Mouse (Mus musculus) urinary bladder, adult 2 months (tissue): ENCODE measurements around the gene Zbp1. TPM values are rescaled to one million over a fixed set of nuclear protein-coding genes. Genes with fewer than 3 reads are reported as not detected.

ENCODE experiments used
- DNase-seq: peaks from one replicate; pipeline ENCODE4 v3.0.0; 2022; ENCODE audit warnings: low spot score
- polyA plus RNA-seq: library from polyadenylated mRNA; depleted of rRNA; stranded (reverse); fragments of >200 nt; gene quantifications from 2 replicates; pipeline ENCODE4 v1.2.3, GENCODE M21; 2012

Gene Zbp1
- polyA plus RNA-seq, 1 experiment, result 11.3 TPM

DNA sequence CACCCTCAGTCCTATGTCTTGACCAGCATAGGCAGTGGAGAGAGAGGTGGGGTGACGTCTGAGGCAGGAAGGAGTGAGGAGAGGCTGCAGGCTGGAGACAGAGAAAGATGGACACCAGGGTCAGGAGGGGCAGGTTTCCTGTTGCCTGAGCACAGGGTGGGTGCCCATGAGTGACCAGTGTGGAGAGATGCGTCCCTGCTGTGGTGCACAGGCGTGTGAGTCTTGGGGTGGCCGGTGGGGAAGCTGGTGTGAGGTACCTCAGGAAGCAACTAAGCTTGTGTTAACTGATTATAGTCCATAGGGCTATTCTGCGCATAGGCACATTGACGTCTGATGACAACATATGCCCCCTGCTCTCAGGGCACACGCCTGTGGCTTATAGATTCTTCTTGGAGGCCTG is 39.7 kb downstream of the Zbp1 start:
- no peak for DNase-seq

DNA sequence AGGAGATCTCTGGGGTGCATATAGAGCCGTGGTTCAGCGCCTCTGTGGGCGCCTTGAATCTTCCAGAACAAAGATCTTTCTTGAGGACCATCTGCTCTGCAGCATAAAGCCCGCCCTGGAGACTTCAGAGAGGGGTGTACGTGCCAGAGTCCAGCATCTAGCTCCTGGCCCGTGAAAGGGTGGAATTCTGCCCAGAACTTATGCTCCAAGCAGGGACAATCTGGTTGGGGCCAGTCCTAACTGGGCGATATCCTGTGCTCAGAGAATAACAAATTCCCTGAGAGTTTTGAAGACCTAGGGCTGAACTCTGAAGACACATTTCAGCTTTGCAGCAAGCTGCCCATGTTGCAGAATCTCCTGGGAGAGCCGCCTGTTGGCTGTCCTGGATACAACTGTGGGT is 40.8 kb downstream of the Zbp1 start:
- no peak for DNase-seq

DNA sequence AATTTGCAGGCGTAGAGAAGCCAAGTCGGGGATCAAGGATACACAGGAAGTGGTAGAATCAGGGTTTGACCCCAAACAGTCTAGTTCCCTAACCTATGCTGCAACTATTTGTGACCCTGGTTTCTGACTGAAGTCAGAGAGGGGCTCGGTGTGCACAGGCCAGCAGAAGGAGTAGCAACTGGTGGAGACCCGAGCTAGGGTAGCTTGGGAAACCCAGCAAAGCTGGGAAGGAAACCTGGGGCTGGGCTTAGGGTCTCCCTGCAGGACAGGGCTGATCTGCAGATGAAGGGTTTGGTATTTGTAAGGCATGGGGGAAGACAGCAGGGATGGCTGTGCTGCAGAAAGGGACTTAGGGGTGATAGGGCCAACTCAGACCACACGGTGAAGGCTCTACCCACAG is 41.2 kb downstream of the Zbp1 start:
- DNase-seq, result no peak

DNA sequence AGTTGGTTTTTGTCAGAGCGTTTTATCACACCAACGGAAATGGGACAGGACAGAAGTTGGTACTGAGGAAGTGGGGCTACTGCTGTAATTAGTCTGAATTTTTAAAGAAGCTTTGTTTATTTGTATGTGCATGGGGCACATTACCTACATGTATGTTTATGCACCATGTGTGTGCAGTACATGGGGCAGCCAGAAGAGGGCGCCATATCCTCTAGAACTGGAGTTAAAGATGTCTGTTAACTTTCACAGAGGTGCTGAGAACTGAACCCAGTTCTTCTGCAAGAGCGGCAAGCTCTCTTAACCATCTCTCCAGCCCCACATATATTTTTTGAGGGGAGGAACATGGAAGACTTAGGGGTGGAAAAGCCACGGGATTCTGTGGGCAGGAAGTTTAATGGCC is 43.0 kb downstream of the Zbp1 start:
- no peak for DNase-seq

DNA sequence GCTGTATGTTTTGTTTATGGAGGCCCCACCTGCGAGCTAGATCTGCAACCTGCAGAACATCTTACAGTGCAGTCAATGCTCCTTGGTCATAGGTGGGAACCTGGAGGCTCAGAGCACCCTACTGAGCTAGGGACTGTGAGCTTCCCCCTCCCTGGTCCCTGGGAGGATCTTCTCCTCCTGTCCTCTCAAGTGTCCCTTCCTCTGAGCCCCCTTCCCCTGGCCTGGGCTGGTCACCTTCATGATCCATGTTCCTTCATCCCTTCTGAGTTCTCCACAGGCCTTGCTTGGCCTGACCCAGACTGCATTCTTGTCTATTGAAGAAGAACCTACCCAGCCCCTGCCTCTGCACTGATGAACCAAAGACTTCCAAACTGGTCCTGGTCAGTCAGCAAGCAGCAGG is 44.2 kb downstream of the Zbp1 start:
- DNase-seq, result no peak

DNA sequence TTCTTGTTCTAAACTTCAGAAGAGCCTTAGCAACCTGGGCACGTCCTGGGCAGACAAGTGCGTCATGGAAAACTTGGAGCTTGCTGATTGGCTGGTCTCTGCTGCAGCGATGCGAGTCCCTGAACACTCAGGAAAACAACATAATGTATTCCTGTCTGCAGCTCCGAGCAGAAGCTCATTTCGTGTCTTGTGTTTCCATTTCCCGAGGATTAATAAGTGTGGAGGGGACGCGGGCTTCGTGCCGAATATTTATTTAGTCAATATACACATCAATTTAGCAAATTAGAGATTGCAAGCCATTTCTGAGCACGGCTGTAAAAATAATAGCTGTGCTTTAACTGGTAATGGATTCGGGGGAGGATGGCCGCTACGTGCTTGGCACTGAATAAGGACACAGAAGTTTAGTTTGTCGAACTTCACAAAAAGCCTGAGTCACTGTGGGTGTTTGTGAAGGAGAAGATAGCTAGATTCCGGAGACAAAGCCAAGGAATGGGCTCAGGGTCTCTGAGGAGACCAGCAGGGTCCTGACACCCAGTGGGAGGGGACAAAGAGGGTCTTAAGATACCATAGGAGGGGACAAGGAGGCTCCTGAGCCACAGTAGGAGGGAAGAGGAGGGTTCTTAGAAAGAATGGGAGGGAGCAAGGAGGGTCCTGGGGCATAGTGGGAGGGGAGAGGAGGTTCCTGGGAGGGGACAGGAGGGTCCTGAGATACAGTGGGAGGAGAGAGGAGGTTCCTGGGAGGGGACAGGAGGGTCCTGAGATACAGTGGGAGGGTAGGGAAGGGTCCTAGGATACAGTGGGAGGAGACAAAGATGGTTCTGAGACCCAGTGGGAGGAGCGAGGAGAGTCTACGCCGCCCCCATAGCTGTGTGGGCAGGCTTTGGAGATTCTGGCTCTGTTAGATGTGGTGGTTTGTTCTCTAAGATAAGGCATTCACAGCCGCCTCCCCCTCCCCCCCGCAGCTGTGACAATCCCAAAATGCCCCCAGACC is 44.9 kb downstream of the Zbp1 start:
- no peak for DNase-seq

DNA sequence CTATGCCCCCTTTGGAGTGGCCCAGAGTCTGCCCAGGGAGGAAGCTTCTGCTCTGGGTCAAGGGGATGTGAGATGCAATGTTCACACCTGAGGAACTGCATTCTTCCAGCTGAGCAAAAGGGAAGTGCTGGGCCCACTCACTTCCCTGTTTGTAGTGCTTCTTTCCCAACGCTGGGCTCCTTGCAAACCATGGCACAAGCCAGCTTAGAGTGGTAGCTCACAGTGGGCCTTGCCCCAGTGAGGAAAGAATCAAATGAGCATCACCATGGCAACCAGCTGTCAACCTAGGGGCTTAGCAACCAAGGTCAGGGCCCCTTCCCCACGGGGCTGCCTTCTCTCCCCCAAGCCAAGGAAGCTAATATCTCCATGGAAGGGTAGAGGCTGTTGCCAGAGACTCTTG is 45.7 kb downstream of the Zbp1 start:
- no peak for DNase-seq

DNA sequence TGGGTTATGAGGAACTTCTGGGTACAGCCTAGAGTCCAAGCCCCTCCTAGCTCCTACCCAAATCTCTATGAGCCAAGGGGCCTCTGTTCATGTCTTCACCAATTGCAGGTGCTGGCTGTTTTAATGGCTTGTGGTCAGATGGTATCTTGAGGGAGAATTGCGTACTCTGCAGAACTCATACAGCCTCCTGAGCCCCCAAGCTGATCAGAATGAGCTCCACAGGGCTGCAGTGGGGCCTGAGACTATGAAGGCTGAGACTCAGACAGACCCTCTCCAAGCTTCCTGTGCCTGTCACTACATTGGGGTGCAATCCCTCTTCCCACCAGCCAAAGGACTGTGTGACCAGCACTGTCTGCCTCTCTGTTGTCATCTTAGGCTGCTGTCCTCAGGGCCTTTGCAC is 46.3 kb downstream of the Zbp1 start:
- no peak for DNase-seq

DNA sequence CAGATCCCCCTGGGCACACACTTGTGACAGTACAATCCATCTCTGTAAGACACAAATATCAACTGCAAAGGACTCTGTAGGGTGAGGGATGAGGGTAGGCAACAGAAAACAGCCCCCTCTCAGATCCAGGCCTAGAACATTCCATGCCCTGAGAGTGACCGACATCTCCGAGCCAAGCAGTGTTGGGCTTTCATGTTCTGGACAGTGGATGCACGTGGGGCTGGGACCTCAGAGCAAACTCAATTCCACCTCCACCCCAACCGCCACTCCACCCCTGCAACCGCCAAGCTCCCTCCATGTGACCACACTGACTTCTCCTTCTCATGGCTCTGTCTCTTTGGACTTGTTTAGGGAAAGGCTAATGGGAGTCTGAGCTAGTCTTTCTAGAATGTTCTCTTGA is 46.8 kb downstream of the Zbp1 start:
- DNase-seq, result no peak

DNA sequence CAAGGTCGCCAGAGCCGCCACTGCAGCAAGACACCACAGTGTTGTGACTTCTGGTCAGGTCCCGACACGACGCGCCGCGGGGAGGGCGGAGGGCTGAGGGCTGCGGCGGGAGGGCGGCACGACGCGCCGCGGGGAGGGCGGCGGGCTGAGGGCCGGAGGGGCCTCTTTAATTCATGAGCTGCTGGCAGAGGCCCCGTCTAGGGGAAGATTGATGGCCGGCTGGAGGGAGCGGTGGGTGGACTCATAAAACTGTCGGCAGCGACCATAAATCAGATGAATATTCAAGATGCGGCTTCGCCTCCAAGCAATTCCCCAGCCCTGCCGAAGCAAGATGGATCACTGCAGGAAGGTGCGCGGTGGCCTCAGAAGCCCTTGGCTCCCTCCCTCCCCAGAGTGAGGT is 47.3 kb downstream of the Zbp1 start:
- DNase-seq, result peak; percentile 62

DNA sequence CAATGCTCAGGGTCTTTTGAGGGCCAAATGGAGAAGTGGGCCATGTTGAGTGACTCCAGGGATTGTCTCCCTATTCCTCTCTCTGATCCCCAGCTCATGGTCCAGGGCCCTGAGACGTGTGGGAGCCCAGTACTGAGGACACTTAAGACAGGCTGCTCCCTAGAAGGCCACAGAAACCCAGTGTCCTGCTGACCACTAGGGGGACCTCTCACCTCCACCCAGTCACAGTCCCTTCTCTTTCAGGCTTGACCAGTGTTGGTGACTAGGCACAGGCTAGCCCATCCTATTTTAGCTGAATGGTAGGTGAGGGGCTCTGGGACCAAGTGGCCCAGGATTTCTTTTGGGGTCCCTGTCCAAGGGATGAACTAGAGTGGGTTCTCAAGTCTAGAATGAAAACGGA is 48.0 kb downstream of the Zbp1 start:
- DNase-seq, result peak; percentile 19

DNA sequence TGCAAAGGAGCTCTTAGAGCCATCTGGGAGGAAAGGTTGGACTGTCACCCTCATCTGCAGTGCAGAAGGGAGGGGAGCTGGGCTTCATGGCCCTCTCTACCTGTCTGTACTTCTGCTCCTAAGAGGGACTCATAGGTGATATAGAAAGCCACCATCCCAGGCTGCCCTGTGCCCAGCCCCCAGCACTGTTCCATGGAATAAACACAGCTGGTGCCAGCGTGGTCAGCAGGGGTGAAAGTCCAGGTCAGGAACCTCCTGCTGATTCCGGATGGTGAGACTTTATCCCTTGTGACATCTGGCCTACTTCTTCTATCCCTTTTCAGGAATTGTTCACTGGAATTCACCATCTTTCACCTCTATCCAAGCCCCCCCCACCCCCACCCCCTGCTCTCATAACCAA is 48.6 kb downstream of the Zbp1 start:
- DNase-seq, result peak; percentile 9

DNA sequence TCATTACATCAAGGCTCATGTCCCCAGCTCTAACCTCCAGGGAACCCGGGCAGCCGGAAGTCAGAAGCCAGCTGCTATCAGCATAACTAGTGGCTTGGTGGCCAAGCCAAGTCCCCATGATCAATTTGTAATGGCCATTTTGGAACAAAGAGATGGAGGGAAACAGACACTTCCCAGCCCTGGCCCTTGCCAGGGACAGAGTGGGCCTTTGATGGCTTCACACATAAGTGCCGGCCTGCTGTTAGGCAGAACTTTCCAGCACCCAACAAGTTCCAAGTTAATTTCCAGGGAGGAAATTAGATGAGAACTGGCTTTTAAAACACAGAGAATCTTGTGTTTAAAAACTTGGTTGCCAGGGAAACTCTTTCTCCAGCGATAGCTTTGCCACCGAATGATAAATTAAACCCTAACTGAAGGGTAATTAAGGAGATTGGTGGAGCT is 50.3 kb downstream of the Zbp1 start:
- no peak for DNase-seq

DNA sequence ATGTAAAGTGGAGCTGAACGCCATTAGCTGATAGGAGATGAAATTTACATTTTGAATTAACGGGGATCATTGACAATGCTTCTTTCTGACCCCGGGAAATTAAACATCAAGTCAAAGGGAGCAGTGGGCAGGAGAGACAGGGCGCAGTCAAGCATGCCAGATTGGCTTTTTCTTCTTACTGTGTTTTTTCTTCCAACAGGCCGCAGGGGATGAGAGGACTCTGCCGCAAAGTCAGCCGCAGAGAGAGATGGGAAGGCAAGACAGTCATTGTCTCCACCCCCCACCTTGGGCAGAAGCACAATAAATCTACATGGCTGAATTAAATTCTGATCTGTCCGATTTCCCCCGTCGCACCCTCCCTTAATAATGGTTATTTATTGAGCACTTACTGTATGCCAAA is 53.4 kb downstream of the Zbp1 start:
- no peak for DNase-seq

DNA sequence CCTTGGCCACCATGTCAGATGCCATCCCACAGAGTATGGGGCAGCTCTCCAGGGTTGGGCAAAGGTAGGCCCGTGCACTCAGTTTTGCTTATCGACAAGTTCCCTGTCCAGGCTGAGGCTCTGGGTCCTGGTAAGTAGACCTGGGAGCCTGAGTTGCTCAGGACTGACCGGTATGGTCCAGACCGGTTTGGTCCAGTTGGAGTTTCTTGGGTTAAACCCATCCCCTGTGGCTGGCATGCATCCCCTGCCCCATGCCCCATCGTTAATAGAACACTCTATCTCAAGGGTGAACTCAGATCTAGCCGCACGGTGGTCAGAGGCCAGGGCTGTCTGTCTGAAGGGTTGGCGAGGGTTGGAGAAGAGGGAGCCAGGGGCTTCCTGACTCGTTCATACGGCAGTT is 53.8 kb downstream of the Zbp1 start:
- no peak for DNase-seq

DNA sequence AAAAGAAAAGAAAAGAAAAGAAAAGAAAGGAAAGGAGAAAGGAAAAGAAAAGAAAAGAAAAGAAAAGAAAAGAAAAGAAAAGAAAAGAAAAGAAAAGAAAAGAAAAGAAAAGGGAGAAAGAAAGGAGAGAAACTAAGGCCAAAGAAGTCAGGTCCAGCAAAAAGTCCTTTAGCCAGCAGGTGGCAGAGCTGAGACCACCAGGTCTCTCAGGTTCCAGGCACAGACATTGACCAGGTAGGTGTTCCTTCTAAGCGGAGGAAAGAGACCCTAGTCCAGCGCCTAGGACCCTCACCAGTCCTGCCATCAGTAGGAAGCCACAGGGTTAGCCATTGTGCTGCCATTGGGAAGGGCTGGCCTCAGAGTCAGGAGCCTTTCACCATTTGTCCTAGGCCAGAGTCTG is 54.4 kb downstream of the Zbp1 start:
- no peak for DNase-seq

DNA sequence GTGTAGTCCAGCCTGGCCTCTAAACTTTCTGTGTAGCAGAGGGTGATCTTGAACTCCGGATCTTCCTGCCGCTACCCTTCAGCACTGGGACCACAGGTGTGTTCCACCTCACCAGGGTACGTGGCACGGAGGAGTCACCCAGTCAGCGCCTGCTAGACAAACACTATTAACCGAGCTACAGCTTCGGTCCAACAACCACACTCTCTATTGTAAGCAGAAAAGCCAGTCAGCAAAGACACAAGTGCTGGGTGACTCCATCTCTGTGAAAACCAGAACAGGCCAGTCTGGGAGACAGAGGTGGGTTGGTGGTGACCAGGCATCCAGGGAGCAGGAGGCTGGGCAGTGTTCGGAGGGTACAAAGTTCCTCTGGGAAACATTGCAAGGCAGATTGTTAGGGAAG is 55.3 kb downstream of the Zbp1 start:
- no peak for DNase-seq

DNA sequence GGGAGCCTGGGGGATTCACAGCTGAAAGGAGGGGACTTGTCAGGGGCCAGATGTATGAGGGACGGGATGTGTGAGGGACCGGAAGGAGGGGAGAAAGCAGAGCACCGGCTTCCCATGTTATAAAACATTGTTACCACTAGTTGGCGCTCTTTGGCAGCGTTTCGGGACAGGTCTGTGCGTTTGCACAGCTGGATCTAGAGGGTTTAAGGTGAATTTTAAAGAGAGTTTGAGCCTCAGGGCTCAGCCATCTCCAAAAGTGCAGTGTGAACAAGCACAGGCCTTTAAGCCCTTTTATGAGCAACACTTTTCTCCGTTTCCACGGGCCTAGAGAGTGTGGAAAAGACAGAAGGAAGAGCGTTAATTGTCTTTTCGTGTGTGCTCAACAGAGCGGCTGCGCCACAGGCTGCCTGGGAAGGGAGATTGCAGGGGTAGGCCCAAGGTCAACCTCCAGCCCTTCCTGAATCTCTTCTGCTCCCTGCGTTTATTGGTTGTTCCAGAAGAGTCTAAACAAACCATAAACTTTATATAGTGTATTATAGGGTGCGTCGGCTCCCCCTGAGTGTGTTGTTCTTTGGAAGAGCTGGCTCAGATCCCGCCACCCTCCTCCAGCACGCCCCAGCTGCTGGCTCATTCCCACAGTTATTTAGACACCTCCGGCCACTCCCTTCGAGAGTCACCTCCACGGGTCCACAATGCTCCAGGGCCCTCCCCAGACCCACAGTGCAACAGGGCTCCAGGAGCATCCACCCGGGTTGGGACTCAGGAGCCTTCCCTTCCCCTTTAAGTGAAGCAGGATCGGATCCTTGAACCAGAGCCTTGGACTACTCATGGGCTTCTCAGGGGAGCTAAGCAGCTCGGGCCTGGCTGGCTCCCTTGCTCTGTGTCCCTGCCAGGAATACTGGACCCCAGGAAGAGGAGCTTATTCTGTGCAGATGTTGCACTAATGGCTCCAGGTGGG is 59.1 kb downstream of the Zbp1 start:
- no peak for DNase-seq

DNA sequence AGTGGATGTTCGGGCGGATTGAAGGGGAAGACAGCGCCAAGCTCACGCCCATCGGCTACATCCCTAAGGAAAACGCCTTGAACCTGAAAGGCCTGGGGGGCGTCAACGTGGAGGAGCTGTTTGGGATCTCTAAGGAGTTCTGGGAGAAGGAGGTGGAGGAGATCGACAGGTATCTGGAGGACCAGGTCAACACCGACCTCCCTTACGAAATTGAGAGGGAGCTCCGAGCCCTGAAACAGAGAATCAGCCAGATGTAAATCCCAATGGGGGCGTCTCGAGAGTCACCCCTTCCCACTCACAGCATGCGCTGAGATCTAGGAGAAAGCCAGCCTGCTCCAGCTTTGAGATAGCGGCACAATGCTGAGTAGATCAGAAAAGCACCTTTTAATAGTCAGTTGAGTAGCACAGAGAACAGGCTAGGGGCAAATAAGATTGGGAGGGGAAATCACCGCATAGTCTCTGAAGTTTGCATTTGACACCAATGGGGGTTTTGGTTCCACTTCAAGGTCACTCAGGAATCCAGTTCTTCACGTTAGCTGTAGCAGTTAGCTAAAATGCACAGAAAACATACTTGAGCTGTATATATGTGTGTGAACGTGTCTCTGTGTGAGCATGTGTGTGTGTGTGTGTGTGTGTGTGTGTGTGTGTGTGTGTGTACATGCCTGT is 60.2 kb downstream of the Zbp1 start:
- no peak for DNase-seq

DNA sequence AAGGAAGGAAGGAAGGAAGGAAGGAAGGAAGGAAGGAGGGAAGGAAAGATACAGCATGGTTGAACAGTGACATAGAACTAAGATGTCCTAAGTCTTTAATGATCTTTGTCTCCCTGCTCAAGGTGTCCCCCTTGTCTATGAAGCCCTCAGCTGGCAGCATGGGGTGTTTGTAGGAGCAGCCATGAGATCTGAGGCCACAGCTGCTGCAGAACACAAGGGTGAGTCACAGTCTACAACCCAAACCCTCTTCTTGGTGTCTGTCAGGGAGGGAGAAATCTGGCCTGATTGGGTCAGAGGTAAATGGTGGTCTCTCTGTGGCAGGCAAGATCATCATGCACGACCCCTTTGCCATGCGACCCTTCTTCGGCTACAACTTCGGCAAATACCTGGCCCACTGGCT is 60.9 kb downstream of the Zbp1 start:
- DNase-seq, result no peak

DNA sequence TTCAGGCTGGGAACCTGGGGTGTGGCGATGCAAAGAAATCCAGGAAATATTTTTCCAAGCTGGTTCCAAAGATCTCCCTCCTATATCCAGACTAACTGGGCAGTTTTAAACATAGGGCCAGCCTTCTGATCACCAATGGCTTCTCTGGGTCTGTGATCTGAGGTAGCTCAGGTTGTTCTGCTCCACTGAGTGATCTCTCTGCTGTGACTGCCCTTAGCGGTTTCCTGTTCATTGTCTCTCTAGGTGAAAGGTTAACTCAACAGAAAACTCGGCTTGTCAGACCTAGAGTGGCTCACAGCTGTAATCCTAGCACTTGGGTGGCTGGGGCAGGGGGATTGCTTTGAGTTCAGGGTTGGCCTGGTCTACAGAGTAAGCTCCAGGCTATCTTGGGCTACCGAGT is 61.3 kb downstream of the Zbp1 start:
- no peak for DNase-seq

DNA sequence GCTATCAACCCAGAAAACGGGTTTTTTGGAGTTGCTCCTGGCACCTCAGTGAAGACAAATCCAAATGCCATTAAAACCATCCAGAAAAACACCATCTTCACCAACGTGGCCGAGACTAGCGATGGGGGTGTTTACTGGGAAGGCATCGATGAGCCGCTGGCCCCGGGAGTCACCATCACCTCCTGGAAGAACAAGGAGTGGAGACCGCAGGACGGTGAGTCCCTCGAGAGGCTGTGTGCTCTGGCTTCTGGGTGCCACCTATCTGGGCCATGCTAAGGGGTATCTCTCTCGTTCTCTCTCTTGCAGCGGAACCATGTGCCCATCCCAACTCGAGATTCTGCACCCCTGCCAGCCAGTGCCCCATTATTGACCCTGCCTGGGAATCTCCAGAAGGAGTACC is 61.8 kb downstream of the Zbp1 start:
- no peak for DNase-seq
